Mouse (Mus musculus): Measurements from ENCODE around the gene Dnajc11.

Gene Dnajc11

DNA sequence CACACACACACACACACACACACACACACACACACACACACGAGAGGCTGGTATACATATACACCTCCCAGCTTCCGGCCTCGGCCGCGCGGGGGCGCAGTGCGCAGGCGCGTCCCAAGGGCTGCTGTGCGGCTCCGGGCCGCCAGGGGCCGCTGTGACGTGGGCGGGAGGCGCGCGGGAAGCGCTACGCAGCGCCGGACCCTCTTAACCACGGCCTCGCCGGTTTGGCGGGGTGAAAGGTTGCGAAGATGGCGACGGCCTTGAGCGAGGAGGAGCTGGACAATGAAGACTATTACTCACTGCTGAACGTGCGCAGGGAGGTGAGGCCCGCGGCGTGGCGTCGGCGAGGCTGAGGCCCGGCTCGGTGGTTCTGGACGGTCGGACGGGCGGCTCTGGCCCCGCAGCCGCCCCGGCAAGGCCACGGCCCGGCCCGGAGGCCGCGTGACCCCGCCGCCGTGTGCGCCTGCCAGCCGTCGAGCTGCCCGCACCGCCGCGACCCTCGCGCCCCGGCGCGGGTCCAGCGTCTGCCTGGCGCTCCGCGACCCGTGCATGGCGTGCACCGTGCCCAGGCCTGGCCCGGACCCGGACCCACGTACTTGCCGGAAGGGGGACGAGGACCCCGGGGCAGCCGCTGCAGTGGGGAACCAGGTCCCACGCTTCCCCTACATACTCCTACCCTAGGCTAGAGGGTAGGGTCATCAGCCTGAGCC is at the start of gene Dnajc11:
TSS of gene Dnajc11 (plus strand) at position 187 of the 710 bp plus-strand sequence.
- POLR2A ChIA-PET: interaction anchor here in 3 of 4 experiments (0.6 to 5.4 kb wide), 28 partner anchors 9 to 1974 kb away, joined by 3 to 40 read pairs (median 4); partner anchors contain the start of genes Klhl21 (in 1 of the 3), Vamp3 (in 1 of the 3) and Zbtb48 (in 1 of the 3)
- CTCF ChIA-PET: interaction anchor here (0.5 to 2.4 kb wide), 69 partner anchors 9 to 1758 kb away, joined by 3 to 27 read pairs (median 4); partner anchors contain the start of genes Phf13 (in 2 of the 4), Camta1 (in 1 of the 4), Espn (in 1 of the 4) and Icmt (in 1 of the 4)

DNA sequence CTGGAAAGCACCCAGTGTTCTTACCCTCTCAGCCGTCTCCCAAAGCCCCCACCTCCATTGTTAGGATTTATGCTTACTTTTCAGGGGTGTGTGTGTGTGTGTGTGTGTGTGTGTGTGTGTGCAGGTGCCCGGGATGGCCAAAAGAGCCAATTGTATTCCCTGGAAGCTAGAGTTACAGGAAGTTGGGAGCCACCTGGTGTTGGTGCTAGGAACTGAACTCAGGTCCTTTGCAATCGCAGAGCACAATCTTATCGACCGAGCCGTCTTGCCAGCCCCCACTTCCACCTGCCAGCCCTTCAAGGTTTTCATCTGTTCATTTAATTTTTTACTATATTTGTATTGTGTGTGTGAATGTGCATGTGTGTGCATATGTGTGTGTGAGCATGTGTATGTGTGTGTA is 40.2 kb upstream of the Dnajc11 start:
- POLR2A ChIA-PET: interaction anchor here in 2 of 4 experiments (0.6 to 1.8 kb wide), 6 partner anchors 8 to 52 kb away, joined by 3 to 6 read pairs (median 3); no protein-coding TSS in a partner anchor
- CTCF ChIA-PET: interaction anchor here (0.5 to 1.6 kb wide), 24 partner anchors 8 to 1702 kb away, joined by 3 to 11 read pairs (median 3); partner anchors contain the start of gene Dnajc11 (in 1 of the 4)

DNA sequence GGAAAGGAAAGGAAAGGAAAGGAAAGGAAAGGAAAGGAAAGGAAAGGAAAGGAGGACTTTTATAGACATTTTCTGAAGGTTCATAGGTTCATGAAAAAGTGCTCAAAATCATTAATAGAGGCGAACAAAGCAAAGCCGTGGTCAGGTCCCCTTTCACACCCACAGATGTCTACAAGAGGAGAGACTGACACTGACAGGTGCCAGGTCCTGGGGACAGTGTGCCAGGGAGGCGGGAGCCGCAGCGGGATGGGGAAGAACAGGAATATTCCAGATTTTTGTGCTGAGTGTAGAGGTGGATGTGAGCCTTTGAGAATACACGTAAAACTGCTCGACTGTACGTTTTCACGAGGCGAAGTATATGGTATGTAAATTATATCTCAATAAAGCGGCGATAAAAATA is 38.6 kb upstream of the Dnajc11 start:
- CTCF ChIA-PET: interaction anchor here in 2 of 4 experiments (0.5 to 1.0 kb wide), 6 partner anchors 8 to 285 kb away, joined by 3 to 5 read pairs (median 4); partner anchors contain the start of gene Camta1 (in 1 of the 2)
- POLR2A ChIA-PET: interaction anchor here in 1 of 4 experiments (1.4 kb wide), 1 partner anchor 28 kb away, joined by 3 read pairs; no protein-coding TSS in a partner anchor

DNA sequence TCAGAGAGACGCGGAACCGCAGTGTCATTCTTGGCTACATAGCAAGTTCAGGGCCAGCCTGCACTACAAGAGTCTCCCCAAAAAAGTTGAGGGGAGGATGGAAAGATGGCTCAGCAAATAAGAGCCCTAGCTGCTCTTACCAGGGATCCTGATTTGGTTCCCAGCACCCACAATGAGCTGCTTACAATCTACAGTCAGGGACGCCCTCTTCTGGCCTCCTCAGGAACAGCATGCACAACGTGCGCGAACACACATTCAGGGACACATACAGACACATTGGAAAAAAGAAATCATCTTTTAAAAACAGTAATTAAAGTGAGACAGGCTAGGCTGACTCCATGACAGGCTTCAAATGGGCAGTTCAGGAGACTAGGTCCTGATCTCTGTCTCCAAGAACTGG is 37.9 kb upstream of the Dnajc11 start:
- ChIA-PET CTCF (interaction anchor here in 3 of 4 experiments (0.5 to 1.0 kb wide), 8 partner anchors 9 to 285 kb away, joined by 3 to 6 read pairs (median 4); partner anchors contain the start of gene Camta1 (in 1 of the 3)), POLR2A (interaction anchor here in 1 of 4 experiments (1.4 kb wide), 1 partner anchor 27 kb away, joined by 3 read pairs; no protein-coding TSS in a partner anchor)

DNA sequence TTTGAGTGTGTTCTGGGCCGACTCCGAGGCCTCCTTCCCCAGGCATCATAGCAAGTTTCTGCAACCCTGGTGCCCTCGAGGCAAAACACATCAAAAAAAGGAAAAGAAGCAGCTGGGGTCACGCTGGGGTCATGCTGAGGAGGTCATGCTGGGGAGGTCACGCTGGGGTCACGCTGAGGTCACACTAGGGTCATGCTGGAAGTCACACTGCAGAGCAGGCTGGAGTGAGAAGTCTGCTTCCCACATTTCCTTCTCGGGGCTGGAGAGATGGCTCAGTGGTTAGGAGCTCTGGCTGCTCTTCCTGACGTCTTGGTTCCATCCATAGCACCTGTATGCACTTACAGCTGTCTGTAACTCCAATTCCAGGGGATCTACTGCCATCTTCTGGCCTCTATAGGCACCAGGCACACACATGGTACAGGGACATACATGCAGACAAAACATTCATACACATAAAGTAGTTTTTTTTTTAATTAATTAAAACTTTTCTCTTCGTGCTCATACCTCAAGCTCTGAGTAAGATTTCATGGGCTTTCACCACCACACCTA is 36.3 kb upstream of the Dnajc11 start:
- ChIA-PET CTCF (interaction anchor here (0.6 to 1.4 kb wide), 19 partner anchors 9 to 614 kb away, joined by 3 to 11 read pairs (median 4); no protein-coding TSS in a partner anchor), POLR2A (interaction anchor here in 3 of 4 experiments (0.5 to 0.7 kb wide), 4 partner anchors 9 to 379 kb away, joined by 3 read pairs; no protein-coding TSS in a partner anchor)

DNA sequence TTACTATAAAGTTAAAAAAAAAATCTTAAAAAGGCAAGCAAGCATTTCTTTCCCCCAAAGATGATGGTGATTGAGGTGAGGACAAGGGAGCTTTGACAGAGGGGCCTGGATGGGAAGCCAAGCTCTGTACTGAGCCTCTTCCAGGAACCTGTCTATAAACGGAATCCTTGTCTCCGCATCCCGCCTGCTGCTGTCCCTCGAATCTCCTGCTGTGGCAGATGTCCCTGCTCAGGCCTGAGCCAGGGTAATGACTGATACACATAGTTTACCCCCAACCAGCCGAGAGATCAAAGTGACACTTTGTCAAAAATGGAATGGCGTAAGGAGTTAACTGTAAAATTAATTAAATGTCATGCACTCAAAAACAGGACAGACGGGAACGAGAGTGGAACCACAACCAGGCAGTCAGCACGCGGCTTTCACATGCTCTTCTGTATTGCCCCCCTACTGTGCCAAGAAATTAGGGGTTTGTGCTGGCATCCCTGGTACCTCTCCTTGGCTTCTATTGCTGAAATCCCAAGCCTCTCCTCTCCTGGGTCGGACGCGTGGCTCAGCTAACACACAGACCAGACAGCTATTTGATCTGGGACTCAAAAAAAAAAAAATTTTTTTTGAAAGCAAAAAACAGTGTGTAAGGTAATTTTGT is 34.8 kb upstream of the Dnajc11 start:
- POLR2A ChIA-PET: interaction anchor here in 1 of 4 experiments (0.5 kb wide), 1 partner anchor 21 kb away, joined by 3 read pairs; no protein-coding TSS in a partner anchor
- CTCF ChIA-PET: interaction anchor here in 2 of 4 experiments (0.7 to 1.5 kb wide), 3 partner anchors 22 to 385 kb away, joined by 3 read pairs; no protein-coding TSS in a partner anchor

DNA sequence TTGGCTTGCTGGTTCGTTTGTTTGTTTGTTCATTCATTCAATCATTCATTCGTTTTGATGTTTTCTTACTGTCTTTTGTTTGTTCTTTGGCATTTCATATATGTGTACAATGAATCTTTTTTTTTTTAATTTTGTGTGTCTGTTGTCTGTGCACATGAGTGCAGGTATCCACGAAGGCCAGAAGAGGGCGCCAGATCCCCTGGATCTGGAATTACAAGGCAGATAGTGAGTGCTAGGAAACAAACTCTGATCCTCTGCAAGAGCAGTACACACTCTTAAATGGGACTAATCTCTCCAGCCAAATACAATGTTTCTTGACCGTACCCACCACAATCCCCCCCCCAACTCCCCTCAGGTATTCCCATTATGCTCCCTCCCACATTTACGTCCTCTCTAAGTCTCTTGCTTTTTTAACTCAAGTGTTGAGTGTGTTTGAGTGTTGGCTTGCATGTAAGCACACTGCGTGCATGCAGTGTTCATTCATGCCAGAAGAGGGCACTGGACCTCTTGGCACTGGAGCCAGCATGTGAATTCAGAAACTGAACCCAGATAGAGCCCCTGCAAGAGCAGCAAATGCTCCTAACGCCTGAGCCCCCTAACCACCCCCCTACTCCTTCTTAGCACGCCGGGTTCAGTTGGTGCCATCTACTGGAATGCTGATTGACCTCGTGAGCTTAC is 33.6 kb upstream of the Dnajc11 start:
- ChIA-PET POLR2A (no interaction called here), CTCF (no interaction called here)

DNA sequence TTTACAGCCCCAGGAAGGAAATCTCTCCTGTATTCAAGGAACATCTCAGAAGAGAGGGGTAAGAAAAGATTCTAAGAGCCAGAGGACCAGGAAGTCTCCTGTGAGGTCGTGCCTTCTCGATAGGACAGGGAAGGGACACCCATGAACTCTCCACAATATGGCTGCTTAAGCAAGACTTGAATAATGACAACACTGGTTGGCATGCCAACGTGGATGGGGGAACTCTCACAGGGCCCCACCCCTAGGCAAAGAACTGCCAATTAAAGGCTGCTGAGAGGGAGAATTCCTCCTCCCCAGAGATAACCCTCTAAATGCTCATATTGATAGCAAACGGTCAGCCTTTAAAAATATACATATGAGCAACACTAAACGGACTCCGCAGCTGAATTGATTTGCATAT is 32.8 kb upstream of the Dnajc11 start:
- POLR2A ChIA-PET: interaction anchor here in 2 of 4 experiments (0.6 to 1.1 kb wide), 2 partner anchors 7 to 32 kb away, joined by 3 read pairs; partner anchors contain the start of gene Dnajc11 (in 1 of the 2)

DNA sequence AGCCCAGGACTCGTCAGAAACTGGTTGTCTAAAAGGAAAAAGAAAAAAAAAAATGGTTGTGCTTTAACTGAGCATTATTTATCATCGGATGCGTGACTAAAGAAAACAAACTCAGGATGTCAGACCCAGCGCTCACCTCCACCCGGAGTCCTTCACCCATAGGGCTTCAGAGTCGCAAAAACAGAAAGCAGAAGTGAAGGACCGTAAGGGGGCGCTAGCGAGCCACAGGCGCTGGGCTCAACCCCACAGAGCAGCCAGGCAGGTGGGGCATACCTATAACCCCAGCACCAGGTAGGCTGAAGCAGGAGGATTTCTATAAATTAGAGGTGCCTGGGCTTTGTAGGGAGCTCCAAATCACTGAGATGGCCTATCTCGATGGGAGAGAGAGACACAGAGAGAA is 32.1 kb upstream of the Dnajc11 start:
- ChIA-PET POLR2A (interaction anchor here in 3 of 4 experiments (0.6 to 1.2 kb wide), 3 partner anchors 32 to 222 kb away, joined by 3 to 4 read pairs (median 3); partner anchors contain the start of genes Camta1 (in 1 of the 3) and Dnajc11 (in 1 of the 3)), CTCF (interaction anchor here (0.6 to 3.0 kb wide), 16 partner anchors 8 to 71 kb away, joined by 3 to 22 read pairs (median 4); partner anchors contain the start of gene Dnajc11 (in 2 of the 4))

More for the DNA sequence above, 32.8 kb upstream of the Dnajc11 start:
- CTCF ChIA-PET: interaction anchor here in 3 of 4 experiments (1.1 to 3.0 kb wide), 6 partner anchors 15 to 72 kb away, joined by 3 to 22 read pairs (median 8); partner anchors contain the start of gene Dnajc11 (in 2 of the 3)

DNA sequence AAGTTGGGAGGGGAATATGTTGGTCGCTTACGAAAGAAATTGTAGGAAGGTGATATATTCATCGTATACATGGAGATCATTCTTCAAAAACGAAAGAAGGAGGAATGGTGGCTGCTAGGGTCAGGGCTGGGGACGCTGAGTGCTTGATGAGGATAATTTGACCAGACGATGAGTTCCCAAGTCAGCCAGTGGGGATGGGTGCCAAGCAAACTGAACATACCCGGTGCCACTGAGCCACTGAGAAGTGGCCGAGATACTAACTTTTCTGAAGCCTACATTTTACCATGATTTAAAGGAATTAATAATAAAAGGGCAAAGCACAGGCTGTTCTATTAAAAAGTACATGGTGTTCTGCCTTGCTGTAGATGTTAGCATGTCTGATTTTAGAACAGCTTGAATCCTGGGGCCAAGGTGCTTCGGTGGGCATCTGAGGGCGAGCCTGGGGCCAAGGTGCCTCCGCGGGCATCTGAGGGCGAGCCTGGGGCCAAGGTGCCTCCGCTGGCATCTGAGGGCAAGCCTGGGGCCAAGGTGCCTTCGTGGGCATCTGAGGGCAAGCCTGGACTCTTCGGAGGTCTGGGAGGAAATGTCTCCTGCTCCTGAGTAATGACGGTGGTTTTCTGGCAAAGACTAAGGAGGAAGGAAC is 31.3 kb upstream of the Dnajc11 start:
- CTCF ChIA-PET: interaction anchor here (0.6 to 3.0 kb wide), 26 partner anchors 9 to 891 kb away, joined by 3 to 22 read pairs (median 4); partner anchors contain the start of gene Dnajc11 (in 2 of the 4)
- POLR2A ChIA-PET: interaction anchor here in 3 of 4 experiments (0.6 to 1.2 kb wide), 10 partner anchors 9 to 230 kb away, joined by 3 to 6 read pairs (median 4); partner anchors contain the start of gene Camta1 (in 2 of the 3)

DNA sequence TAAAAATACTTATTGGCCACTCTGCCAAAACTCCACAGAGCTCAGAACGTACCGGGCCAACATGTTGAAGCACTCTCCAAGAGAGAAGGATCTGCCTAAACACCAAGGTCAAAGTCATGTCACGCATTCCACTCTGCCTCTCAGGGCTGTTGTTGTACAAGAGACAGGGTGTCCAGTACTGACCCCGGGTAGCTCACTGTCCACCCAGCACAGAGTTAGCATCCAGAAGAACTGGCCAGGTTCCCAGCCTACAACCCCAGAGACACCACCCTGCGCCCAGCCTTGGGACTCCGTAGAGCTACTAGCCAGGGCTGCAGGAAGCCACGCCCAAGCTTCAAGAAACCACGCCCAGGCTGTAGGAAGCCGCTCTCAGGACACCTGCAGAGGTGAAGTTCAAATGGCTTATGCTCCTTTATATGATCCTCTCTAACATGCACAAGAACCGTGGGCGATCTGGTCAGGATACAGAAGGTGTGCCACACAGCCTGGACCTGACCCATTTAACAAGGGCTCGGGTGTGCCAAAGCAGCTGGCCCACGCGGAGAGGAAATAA is 30.7 kb upstream of the Dnajc11 start:
- CTCF ChIA-PET: interaction anchor here (0.6 to 3.0 kb wide), 17 partner anchors 10 to 892 kb away, joined by 3 to 22 read pairs (median 4); partner anchors contain the start of gene Dnajc11 (in 2 of the 4)

DNA sequence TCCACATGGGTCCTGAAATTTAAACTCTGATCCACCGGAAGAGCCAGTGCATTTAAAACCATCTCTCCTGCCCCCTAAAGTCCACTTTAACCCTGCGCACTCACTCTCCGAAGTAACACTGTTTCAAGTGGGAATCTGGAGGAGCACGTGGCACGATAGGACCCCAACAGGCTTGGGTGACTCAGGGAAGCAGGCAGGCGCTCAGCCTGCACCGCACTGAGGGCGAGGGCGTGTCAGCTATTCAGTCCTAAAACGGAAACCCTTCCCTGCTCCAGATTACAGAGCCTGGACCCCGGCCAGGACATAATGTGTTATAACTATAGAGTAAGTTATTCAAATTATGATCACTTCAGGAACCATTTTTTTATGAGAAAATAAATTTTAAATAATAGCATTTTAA is 29.4 kb upstream of the Dnajc11 start:
- ChIA-PET POLR2A (interaction anchor here in 1 of 4 experiments (1.6 kb wide), 1 partner anchor 42 kb away, joined by 5 read pairs; the partner anchor contains the start of gene Camta1), CTCF (no interaction called here)

More for the DNA sequence above, 30.7 kb upstream of the Dnajc11 start:
- POLR2A ChIA-PET: interaction anchor here in 2 of 4 experiments (0.9 to 1.2 kb wide), 9 partner anchors 9 to 288 kb away, joined by 3 to 6 read pairs (median 3); partner anchors contain the start of gene Camta1 (in 2 of the 2)

DNA sequence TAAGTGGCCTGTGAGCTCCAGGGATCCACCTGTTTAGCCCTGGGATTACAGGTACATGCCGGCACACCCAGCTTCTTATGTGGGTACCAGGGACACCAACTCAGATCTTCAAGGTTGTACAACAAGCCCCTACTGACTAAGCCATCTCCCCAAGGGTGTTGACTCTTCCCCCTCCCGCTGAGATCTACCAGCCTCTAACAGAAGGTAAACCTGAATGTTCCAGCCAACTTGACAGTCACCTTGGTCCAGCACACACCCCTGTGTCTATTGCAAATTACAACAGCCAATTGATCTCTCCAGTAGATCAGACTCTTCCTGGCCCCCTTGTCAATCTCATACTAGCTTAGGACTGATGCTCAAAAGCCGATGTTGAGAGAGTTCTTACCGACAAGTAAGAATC is 27.9 kb upstream of the Dnajc11 start:
- POLR2A ChIA-PET: interaction anchor here (0.6 to 2.2 kb wide), 11 partner anchors 8 to 411 kb away, joined by 3 to 8 read pairs (median 5); partner anchors contain the start of gene Camta1 (in 1 of the 4)
- CTCF ChIA-PET: interaction anchor here (0.6 to 2.4 kb wide), 8 partner anchors 8 to 622 kb away, joined by 3 to 6 read pairs (median 3); partner anchors contain the start of genes Dnajc11 (in 1 of the 4) and Nol9 (in 1 of the 4)

DNA sequence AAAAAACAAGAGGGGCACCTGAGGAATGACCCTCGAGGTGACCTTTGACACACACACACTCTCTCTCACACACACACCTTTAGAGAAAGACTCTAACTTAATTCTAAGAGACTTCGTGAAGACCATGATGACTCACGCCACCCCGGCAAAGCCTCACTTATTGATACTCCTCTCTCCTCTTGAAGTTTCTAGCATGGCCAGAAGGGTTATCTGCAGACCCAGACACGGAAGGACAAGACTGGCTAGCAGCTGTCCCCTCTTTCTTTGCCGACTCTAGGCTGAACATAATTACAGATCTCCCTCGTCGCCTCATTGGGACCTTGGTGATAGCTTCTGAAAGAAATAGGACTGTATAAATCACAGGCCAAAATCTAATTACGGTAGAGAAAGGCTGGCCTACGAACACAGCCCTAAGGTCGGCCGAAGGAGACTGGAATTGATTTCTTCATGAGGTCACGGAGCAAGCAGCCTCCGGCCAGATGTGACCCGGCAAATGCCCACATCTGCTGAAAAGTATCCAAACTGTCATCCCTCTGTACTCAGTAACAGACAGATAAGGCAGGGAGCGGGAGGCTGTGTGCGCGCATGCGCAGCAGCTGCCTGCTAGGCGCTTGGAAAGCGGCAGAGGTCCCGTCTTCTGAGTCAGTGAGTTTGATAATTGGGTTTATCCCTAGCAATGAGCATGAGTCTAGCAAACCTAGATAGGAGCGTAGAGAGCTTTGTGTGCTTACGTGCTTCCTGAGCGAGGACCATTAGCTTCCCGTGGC is 25.7 kb upstream of the Dnajc11 start:
- CTCF ChIA-PET: interaction anchor here (0.6 to 1.3 kb wide), 9 partner anchors 10 to 675 kb away, joined by 3 to 11 read pairs (median 5); partner anchors contain the start of gene Dnajc11 (in 1 of the 4)

DNA sequence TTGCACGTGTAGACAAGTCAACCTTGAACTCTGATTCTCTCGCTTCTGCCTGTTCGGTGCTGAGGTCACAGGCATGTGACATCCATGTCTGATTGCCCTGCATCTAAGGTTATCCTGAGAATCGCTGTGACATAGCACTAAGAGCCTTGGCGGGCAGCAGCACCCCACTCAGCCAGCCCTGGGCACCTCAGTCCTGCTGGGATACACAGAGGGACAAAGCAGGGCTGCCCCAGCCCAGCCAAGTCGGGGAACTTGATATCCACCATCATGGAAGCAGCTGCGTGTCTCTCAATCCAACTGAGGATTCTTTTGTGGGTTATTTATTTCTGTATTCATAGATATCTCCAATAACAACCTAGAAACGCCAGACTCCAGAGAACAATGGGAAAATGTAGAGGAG is 24.7 kb upstream of the Dnajc11 start:
- CTCF ChIA-PET: no interaction called here
- POLR2A ChIA-PET: no interaction called here

More for the DNA sequence above, 25.7 kb upstream of the Dnajc11 start:
- POLR2A ChIA-PET: interaction anchor here in 3 of 4 experiments (0.6 to 1.5 kb wide), 3 partner anchors 11 to 59 kb away, joined by 4 read pairs; partner anchors contain the start of gene Camta1 (in 1 of the 3)
